Mouse (Mus musculus): ENCODE measurements at regions not wholly inside any gene's neighbourhood (a gene's known extent, or its start where the extent isn't known, plus 50 kb on each side); places are given as distances from the start of the nearest gene placed in this dataset.

- TF ChIP-seq CTCF (IDR thresholded peaks at IDR 0.05; ENCODE audit: borderline replicate concordance, insufficient read depth, low read length), result 0 out of 2 replicates have a peak, but pooled peaks have one; percentile 11
- TF ChIP-seq POLR2A (IDR thresholded peaks at IDR 0.05; ENCODE audit: low read depth, low read length), result no peak
Measured at GRCm38 (mm10) chr10:18910898-18911297, 66.1 kb downstream of the Perp start.
